Mouse (Mus musculus) thymus, postnatal 10 days (tissue): ENCODE measurements around the gene Hipk3.

Source experiments
- DNase-seq, 2 experiments: peaks; one replicate each; pipeline ENCODE4 v3.0.0; 2021; ENCODE audit warnings: low spot score in 2 of 2

Gene Hipk3

GRCm38 (mm10) chr2:104471161-104471560 lies 23.1 kb downstream of the Hipk3 start:
- no peak for DNase-seq

GRCm38 (mm10) chr2:104470536-104470935 lies 23.7 kb downstream of the Hipk3 start:
- no peak for DNase-seq

- no peak for DNase-seq
Measured at GRCm38 (mm10) chr2:104468419-104468818, 25.8 kb downstream of the Hipk3 start.

GRCm38 (mm10) chr2:104466908-104467616 lies 27.2 kb downstream of the Hipk3 start:
- no peak for DNase-seq

GRCm38 (mm10) chr2:104465639-104466430 lies 28.4 kb downstream of the Hipk3 start:
- DNase-seq: no peak

GRCm38 (mm10) chr2:104460021-104460420 lies 34.2 kb downstream of the Hipk3 start:
- no peak for DNase-seq

- DNase-seq: peak in 1 of 2 experiments; percentile 14
Measured at GRCm38 (mm10) chr2:104458569-104459332, 35.5 kb downstream of the Hipk3 start.

- no peak for DNase-seq
Measured at GRCm38 (mm10) chr2:104457106-104457505, 37.1 kb downstream of the Hipk3 start.

GRCm38 (mm10) chr2:104450685-104451084 lies 43.6 kb downstream of the Hipk3 start:
- DNase-seq: no peak

GRCm38 (mm10) chr2:104449191-104449590 lies 45.1 kb downstream of the Hipk3 start:
- DNase-seq: no peak

GRCm38 (mm10) chr2:104448201-104448600 lies 46.0 kb downstream of the Hipk3 start:
- DNase-seq: no peak

- DNase-seq: peak; percentile 38 to 44
Measured at GRCm38 (mm10) chr2:104446016-104446415, 48.2 kb downstream of the Hipk3 start.

GRCm38 (mm10) chr2:104444776-104445175 lies 49.5 kb downstream of the Hipk3 start:
- DNase-seq: peak; percentile 50 to 65

GRCm38 (mm10) chr2:104442341-104442740 lies 51.9 kb downstream of the Hipk3 start:
- DNase-seq: no peak

- DNase-seq: no peak
Measured at GRCm38 (mm10) chr2:104436226-104436625, 58.0 kb downstream of the Hipk3 start.

- DNase-seq: no peak
Measured at GRCm38 (mm10) chr2:104431067-104431466, 63.2 kb downstream of the Hipk3 start.

- DNase-seq: no peak
Measured at GRCm38 (mm10) chr2:104430566-104430965, 63.7 kb downstream of the Hipk3 start.

GRCm38 (mm10) chr2:104426112-104426511 lies 68.1 kb downstream of the Hipk3 start:
- no peak for DNase-seq

GRCm38 (mm10) chr2:104422230-104422629 lies 72.0 kb downstream of the Hipk3 start:
- no peak for DNase-seq

GRCm38 (mm10) chr2:104420805-104421204 lies 73.4 kb downstream of the Hipk3 start:
- no peak for DNase-seq

GRCm38 (mm10) chr2:104419999-104420398 lies 74.2 kb downstream of the Hipk3 start:
- DNase-seq: no peak

- DNase-seq: no peak
Measured at GRCm38 (mm10) chr2:104419411-104419810, 74.8 kb downstream of the Hipk3 start.
